In genomic region chr4:44601370-44601769, GRCm38 (mm10) we compare ENCODE assay signal across 14 mouse cellular contexts.
DNase-seq lines count a peak whose midpoint lies in the region; ATAC-seq and TF ChIP-seq lines count a peak whose summit lies in the region.
"Had no signal": no experiment of that assay in that cellular context is flagged by ENCODE, and none has a peak within 500 bp of the region (broad histone marks: within the 10 kb centered on the region; RNA-seq: fewer than 3 reads in every experiment).

No protein-coding gene starts in this region.

- no peaks in the 10 kb centered on the region for H3K36me3 ChIP-seq in heart, adult 2 months (ENCODE audit: control insufficient read depth, insufficient read depth, low read length)
- H3K36me3 ChIP-seq in heart, embryonic 12.5 days = no peaks in the 10 kb centered on the region
- H3K36me3 ChIP-seq in liver, postnatal 0 days (replicated peaks; ENCODE audit: insufficient read depth, low read length) = no peaks in the 10 kb centered on the region
- H3K36me3 ChIP-seq: liver, embryonic 13.5 days; midbrain, embryonic 13.5 days had no signal

- DNase-seq in heart, adult 2 months = peak; percentile 22 to 32
- peak; percentile 69 for DNase-seq in liver, postnatal 0 days
- DNase-seq in liver = no peak
- peak; percentile 7 to 22 for DNase-seq in kidney, adult 8-10 months
- peak; percentile 16 for DNase-seq in kidney, postnatal 10 days
- DNase-seq in adipocyte (ENCODE audit: low spot score) = no peak
- DNase-seq: heart, adult 11 months; liver, embryonic 13.5 days; lung, postnatal 14 days; thymus, postnatal 4 days had no signal

- WGBS in heart, adult 2 months = 70% methylated on average over 8 of the region's 8 CpGs
- WGBS in heart, embryonic 12.5 days = 68% methylated on average over 8 of the region's 8 CpGs
- 70% methylated on average over 8 of the region's 8 CpGs for WGBS in liver, postnatal 0 days (ENCODE audit: insufficient replicate concordance)

- H3K4me3 ChIP-seq in heart, adult 2 months = no peak overlapping the region
- no peak overlapping the region for H3K4me3 ChIP-seq in heart, embryonic 12.5 days
- no peak overlapping the region for H3K4me3 ChIP-seq in liver, postnatal 0 days (ENCODE audit: low read depth, low read length)
- H3K4me3 ChIP-seq: liver, embryonic 13.5 days; midbrain, embryonic 13.5 days had no signal

- H3K27me3 ChIP-seq in heart, adult 2 months (ENCODE audit: control insufficient read depth, insufficient read depth, low read length) = no peaks in the 10 kb centered on the region
- peaks cover 9% of the 10 kb centered on the region; the same call in 1 of the 2 replicates for H3K27me3 ChIP-seq in heart, embryonic 12.5 days (replicated peaks)
- H3K27me3 ChIP-seq in liver, postnatal 0 days (ENCODE audit: insufficient read depth, low read length) = no peaks in the 10 kb centered on the region
- H3K27me3 ChIP-seq: liver, embryonic 13.5 days; midbrain, embryonic 13.5 days had no signal

- no peaks in the 10 kb centered on the region for H3K9me3 ChIP-seq in heart, embryonic 12.5 days (replicated peaks)
- no peaks in the 10 kb centered on the region for H3K9me3 ChIP-seq in liver, postnatal 0 days (ENCODE audit: low read length)
- H3K9me3 ChIP-seq: liver, embryonic 13.5 days; midbrain, embryonic 13.5 days had no signal

- no peak for TF ChIP-seq POLR2A in heart, adult 2 months (IDR thresholded peaks at IDR 0.05; ENCODE audit: insufficient read depth, low read depth, low read length)

- H3K4me1 ChIP-seq in heart, adult 2 months (ENCODE audit: control insufficient read depth, insufficient read depth, low read length) = no peaks in the 10 kb centered on the region; the same call in 1 of the 2 replicates
- peaks cover 16% of the 10 kb centered on the region for H3K4me1 ChIP-seq in heart, embryonic 12.5 days (replicated peaks)
- no peaks in the 10 kb centered on the region for H3K4me1 ChIP-seq in liver, postnatal 0 days (ENCODE audit: insufficient read depth)
- H3K4me1 ChIP-seq: liver, embryonic 13.5 days had no signal

- intact Hi-C loops in heart, adult 2 months (cut with DNase I) = no loop called here

- H3K4me2 ChIP-seq in heart, embryonic 12.5 days = no peak overlapping the region
- no peak overlapping the region for H3K4me2 ChIP-seq in liver, postnatal 0 days (ENCODE audit: low read depth, low read length)
- H3K4me2 ChIP-seq: liver, embryonic 13.5 days; midbrain, embryonic 13.5 days had no signal

- TF ChIP-seq CTCF in heart, adult 2 months (IDR thresholded peaks at IDR 0.05) = no peak
- TF ChIP-seq CTCF in liver, postnatal 0 days (IDR thresholded peaks at IDR 0.05; ENCODE audit: low read depth) = no peak

- no peak overlapping the region for H3K27ac ChIP-seq in heart, adult 2 months
- H3K27ac ChIP-seq in heart, embryonic 12.5 days (ENCODE audit: poor library complexity, severe bottlenecking) = no peak overlapping the region
- no peak overlapping the region for H3K27ac ChIP-seq in liver, postnatal 0 days (ENCODE audit: low read depth)
- H3K27ac ChIP-seq: liver, embryonic 13.5 days; midbrain, embryonic 13.5 days had no signal

- ATAC-seq in heart, embryonic 12.5 days (ENCODE audit: insufficient number of reproducible peaks, low FRiP score) = no peak
- peak; percentile 65; the same call in 1 of the 2 replicates for ATAC-seq in liver, postnatal 0 days
- ATAC-seq in megakaryocyte, adult 5-6 weeks (ENCODE audit: poor library complexity, severe bottlenecking) = no peak
- ATAC-seq: CD4-positive, CD25-positive, alpha-beta regulatory T cell, adult 4 months had no signal

- H3K9ac ChIP-seq in heart, adult 2 months (ENCODE audit: low read depth, low read length) = no peak overlapping the region
- no peak overlapping the region for H3K9ac ChIP-seq in heart, embryonic 12.5 days
- no peak overlapping the region for H3K9ac ChIP-seq in liver, postnatal 0 days (replicated peaks)
- H3K9ac ChIP-seq: liver, embryonic 13.5 days; midbrain, embryonic 13.5 days had no signal

- H3K79me2 ChIP-seq in heart, adult 2 months (replicated peaks; ENCODE audit: control insufficient read depth, insufficient read depth, low read length) = no peaks in the 10 kb centered on the region

- no peak for TF ChIP-seq EP300 in heart, adult 2 months (IDR thresholded peaks at IDR 0.05; ENCODE audit: insufficient read depth, low read depth, low read length)
- TF ChIP-seq EP300 in liver, postnatal 0 days (IDR thresholded peaks at IDR 0.05; ENCODE audit: low read depth) = no peak

Comparison
In these comparisons a context has a peak if more than half of its experiments do, and no peak if none do; other contexts are left out.
1. DNase-seq: peak in heart, adult 2 months (2 of 2), liver, postnatal 0 days (single experiment), kidney, adult 8-10 months (2 of 2) and kidney, postnatal 10 days (single experiment); none in liver (single experiment) and adipocyte (single experiment).